Mouse (Mus musculus) 3T3-L1 (cell line): ENCODE measurements around the gene Tmc4.

Source experiments
- DNase-seq: peaks from one replicate; pipeline ENCODE4 v3.0.0-alpha.2; 2015; ENCODE audit warnings: low read depth, low spot score

The Tmc4 gene

GRCm38 (mm10) chr7:3692382-3692986 lies 15.1 kb upstream of the Tmc4 start, which contains the start of gene Tsen34:
Gene Tsen34, plus strand, starts transcription at chr7:3692863.
- DNase-seq: peak; percentile 32

GRCm38 (mm10) chr7:3691919-3692318 lies 14.6 kb upstream of the Tmc4 start:
- DNase-seq: peak; percentile 6

- DNase-seq: no peak
Measured at GRCm38 (mm10) chr7:3685400-3686187, 8.2 kb upstream of the Tmc4 start.

DNA sequence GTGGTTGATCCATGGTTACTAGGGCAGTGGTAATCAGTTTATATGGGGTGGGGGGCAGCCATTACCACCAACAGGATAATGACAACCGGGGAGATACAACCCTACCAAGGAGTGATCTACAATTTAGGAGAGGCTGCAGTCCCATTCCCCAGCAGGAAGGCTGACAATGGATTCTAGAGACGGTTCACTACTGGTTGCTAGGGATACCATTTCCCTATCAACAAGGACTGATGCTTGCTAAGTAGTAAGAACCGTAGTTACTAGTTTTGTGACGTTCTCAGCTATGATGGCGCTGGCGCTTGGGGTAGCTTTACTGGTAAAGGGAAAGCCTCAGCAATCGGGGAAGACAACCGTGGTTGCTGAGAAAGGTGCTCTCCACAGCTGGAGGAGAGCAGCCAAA lies 7.3 kb upstream of the Tmc4 start:
- no peak for DNase-seq

- DNase-seq: no peak
Measured at GRCm38 (mm10) chr7:3683908-3684550, 6.7 kb upstream of the Tmc4 start.

GRCm38 (mm10) chr7:3676371-3676770 lies 982 bp downstream of the Tmc4 start:
- no peak for DNase-seq

DNA sequence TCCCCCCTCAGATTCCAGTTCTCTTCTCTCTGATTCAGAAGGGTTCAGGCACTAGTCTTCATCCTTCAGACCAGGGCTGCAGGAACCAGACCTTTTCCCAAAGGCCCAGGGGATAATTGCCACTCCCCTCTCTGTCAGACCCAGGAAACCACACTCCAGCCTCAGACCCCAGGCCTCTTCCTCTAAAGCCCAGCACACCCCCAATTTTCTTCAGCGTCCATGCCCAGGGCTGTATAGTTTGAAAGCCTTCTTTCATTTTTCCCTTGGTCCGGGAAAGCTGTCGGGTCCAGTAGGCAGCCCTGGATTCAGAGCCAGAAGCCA lies 2.2 kb downstream of the Tmc4 start:
- no peak for DNase-seq

- peak; percentile 83 for DNase-seq
Measured at GRCm38 (mm10) chr7:3674507-3675227, 2.7 kb downstream of the Tmc4 start.

DNA sequence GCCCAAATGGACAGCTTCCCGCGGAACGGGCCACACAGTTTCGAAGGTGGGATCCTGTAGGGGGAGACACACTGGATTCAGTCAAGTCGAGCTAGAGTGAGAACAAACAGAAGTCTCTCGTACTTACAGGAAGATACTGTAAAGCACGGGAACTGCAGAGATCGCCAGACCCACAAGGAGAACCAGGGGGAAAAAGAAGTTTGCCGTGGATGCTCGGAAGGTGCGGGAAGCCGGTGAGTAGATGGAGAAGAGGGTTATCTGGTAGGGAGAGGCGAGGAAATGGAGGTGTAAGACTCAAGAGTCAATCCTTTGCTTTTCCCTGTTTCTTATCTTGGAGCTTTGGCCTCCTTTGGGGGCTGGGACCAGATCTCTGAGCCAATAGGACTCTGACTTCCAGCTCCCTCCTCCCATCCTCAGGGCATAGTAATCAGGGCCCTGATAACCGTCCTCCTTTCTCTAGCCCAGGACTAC lies 10.4 kb downstream of the Tmc4 start:
- peak; percentile 55 for DNase-seq

DNA sequence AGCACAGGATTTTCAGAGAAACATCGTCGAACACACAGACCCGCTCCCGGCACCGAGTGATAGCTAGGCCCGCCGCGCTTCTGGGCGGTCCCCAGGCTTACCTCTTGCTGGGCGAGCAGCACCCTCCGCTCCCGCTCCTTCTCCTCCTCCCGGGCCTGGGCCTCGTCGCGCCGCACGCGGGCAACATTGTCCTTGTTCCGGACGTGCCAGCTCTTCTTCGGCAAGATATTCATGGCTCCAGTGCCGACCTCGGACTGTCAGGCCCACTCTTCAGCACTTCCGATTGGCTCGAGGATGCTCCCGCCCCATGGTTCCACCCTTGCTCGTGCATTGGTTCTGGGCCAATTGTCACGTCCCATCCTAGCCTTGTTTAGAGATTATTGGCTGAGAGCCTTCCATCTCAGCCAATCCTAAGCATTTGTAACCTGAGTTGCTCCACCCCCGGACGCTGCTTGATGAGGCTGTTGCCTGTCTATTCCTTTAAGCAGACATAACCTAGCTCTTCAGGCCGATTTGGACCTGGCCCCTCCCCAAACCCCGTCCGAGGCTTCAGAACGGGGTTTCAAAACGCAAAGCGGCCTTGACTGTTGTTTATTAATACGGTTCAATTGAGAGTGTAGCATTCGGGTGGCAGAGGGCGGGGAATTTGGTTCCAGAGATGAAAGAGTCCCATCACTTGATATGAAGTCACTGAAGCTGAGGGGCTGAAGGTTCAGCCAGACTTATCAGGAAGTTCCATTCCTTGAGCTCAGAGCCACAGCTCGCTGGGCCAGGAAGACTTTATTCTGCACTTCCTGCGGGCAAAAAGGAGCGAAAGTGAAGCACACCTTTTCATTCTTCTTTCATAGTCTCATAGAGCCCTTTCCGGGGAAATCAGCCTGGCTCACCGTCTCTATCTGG lies 11.9 kb downstream of the Tmc4 start, which contains the start of gene Leng1:
Gene Leng1 (minus strand): TSS at position 626 of the 900 bp plus-strand sequence.
- DNase-seq: peak; percentile 99

GRCm38 (mm10) chr7:3664524-3665214 lies 12.7 kb downstream of the Tmc4 start:
- DNase-seq: peak; percentile 38

GRCm38 (mm10) chr7:3658578-3658977 lies 18.8 kb downstream of the Tmc4 start:
- no peak for DNase-seq

- DNase-seq: no peak
Measured at GRCm38 (mm10) chr7:3656966-3657365, 20.4 kb downstream of the Tmc4 start.

DNA sequence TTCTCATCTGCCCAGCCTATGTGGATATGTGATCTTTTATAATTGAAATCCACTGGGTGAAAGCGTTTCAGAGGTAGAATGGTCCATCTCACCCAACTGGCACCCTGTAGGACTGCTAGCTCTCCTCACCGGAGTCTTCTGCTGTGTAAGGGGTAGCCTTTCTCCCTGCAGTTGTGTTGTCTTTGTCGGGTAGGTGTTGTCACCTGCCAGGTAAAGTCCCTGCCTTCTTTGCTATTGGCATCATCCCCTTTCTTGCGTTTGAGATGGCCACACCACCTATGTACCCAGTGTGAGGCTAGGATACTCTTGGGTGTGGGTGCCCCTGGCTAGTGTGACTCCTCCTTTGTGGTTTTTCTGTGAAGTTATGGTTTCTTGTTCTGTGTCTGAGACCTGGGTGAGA lies 30.7 kb downstream of the Tmc4 start:
- no peak for DNase-seq

GRCm38 (mm10) chr7:3646188-3646587 lies 31.2 kb downstream of the Tmc4 start:
- peak; percentile 20 for DNase-seq

DNA sequence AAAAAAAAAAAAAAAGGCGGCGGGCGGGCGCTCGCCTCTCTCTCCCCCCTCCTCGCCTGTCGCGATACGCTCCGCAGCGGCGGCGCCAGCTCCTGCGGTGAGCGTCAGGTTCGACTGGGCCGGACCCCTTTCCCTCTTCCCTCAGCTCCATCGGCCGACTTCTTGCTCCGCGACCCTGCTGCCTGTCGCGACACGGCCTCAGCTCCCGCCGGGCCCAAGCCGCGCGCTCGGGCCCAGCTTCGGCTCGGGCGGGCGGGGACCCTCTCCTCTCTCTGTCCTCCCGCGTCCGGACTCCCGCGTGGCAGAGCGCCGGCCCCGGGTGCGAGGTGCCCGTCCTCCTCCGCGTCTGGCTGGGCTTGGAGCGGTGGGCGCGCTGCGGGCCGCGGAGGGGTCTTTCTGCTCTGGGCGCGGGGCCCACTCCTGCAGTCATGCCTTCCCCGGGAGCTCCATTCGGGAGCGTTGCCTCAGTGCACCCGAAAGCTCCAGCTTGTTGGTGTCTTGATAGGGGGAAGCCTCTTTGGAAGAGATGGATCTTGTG lies 31.8 kb downstream of the Tmc4 start:
- no peak for DNase-seq

- peak; percentile 99 for DNase-seq
Measured at GRCm38 (mm10) chr7:3644672-3645487, 32.5 kb downstream of the Tmc4 start, which contains the start of gene Cnot3. Gene Cnot3, plus strand, starts transcription at chr7:3645268.

DNA sequence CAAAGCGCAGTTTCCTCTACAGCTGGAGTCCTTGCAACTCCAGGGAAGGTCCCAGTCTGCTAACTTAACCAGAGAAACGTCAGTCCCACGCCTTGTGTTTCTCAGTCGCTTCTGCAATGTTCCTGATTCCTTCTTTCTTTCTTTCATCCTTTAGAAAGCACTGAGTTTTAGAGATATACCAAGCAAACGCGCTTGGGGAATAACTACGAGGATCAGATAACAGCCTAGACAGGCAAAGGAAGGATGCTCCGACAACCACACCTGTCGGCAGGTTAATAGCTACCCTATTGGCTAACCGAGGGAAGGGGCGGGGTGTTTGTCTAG lies 33.0 kb downstream of the Tmc4 start:
- DNase-seq: no peak

DNA sequence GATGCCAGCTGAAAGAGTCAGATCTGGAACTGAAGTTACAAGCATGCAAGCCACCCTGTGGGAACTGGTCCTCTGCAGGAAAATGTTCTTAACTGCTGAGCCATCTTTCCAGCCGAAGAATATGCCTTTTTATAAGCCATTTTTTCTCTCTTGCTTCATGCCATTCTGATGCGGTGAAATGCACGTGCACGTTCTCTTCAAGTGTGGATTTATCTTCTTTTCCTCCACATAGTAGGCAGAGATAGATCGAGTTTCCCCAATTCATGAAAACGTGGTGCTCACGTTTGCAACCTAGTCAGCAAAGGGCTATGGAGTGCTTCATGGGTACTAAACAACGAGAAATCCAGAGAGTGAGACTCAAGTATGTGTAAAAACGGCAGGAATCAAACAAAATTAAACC lies 33.5 kb downstream of the Tmc4 start:
- no peak for DNase-seq
